Mouse (Mus musculus) G1E (cell line): ENCODE results near the gene Qrfp.

Experiments
- CTCF ChIP-seq: IDR thresholded peaks from 2 replicates; pipeline ENCODE4 v1.5.1; 2012; ENCODE audit warnings: low read depth, low read length, inconsistent platforms, mixed read lengths
- GATA1 ChIP-seq: IDR thresholded peaks from 2 replicates; pipeline ENCODE4 v1.6.1; 2012; ENCODE audit warnings: borderline replicate concordance, low read length, inconsistent platforms, mixed read lengths
- POLR2AphosphoS5 ChIP-seq: IDR thresholded peaks from 2 replicates; pipeline ENCODE4 v1.6.1; 2012; ENCODE audit warnings: low read depth, low read length, inconsistent platforms; ENCODE audit not compliant: insufficient replicate concordance

- no peak for TF ChIP-seq CTCF
- TF ChIP-seq GATA1 = no peak
- TF ChIP-seq POLR2AphosphoS5 = no peak
Observed at GRCm38 (mm10) chr2:31826094-31827085, 16.0 kb upstream of the Qrfp start.
